Mouse (Mus musculus) monocyte, adult 2 months (primary cell): Measurements from ENCODE around the gene Tbx15.

Experiments used
- DNase-seq, 2 experiments: peaks; one replicate each; pipeline ENCODE4 v3.0.0; 2022; ENCODE audit warnings: low spot score in 2 of 2, low read depth in 1 of 2

The Tbx15 gene

DNA sequence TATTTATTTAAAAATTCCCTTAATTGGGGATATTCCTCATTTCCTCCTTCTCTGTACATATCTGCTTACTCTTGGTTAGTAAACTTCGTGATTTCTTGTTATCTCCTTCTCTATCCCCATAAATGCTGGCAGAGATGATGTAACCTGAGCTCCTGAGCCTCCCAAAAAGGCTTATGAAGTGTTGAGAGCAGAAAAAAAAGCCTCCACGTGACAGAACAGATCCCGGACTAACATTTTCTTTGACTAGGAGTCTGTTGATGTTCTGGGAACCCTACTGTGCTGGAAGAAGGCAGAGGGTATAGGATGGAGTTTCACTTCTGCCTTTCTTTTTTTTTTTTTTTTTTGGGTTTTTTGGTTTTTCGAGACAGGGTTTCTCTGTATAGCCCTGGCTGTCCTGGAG lies 146.9 kb downstream of the Tbx15 start:
- DNase-seq: no peak
